Mouse (Mus musculus) embryo, embryonic 9.5 days (tissue): ENCODE data around the gene Traf3ip1.
A peak's percentile ranks its signal among the peaks of the same experiment; 100 is the strongest.
"Not testable (repeated sequence)": the region's sequence is repeated elsewhere in the genome, so short reads cannot be mapped to it uniquely, and the experiment has no call there.

Experiments
- DNase-seq: peaks from one replicate; pipeline ENCODE4 v3.0.0-alpha.2; 2017; ENCODE audit errors: extremely low spot score

Traf3ip1 gene

GRCm38 (mm10) chr1:91466186-91466585, 28.3 kb upstream of the Traf3ip1 start:
- DNase-seq = no peak

- no peak for DNase-seq
Measured at GRCm38 (mm10) chr1:91469888-91470419, 24.5 kb upstream of the Traf3ip1 start.

- not testable (repeated sequence) for DNase-seq
Measured at GRCm38 (mm10) chr1:91478145-91478544, 16.3 kb upstream of the Traf3ip1 start.

GRCm38 (mm10) chr1:91478958-91479357, 15.5 kb upstream of the Traf3ip1 start:
- DNase-seq = no peak

GRCm38 (mm10) chr1:91482616-91483211, 11.7 kb upstream of the Traf3ip1 start:
- DNase-seq = no peak

- DNase-seq = peak; percentile 67
Measured at GRCm38 (mm10) chr1:91483304-91484010, 11.0 kb upstream of the Traf3ip1 start.

GRCm38 (mm10) chr1:91484011-91484346, 10.5 kb upstream of the Traf3ip1 start:
- no peak for DNase-seq

GRCm38 (mm10) chr1:91485422-91485821, 9.0 kb upstream of the Traf3ip1 start:
- no peak for DNase-seq

- DNase-seq = no peak
Measured at GRCm38 (mm10) chr1:91486165-91486564, 8.3 kb upstream of the Traf3ip1 start.

- DNase-seq = no peak
Measured at GRCm38 (mm10) chr1:91490322-91490721, 4.1 kb upstream of the Traf3ip1 start.

GRCm38 (mm10) chr1:91492740-91493139, 1.7 kb upstream of the Traf3ip1 start:
- no peak for DNase-seq

- DNase-seq = no peak
Measured at GRCm38 (mm10) chr1:91493938-91494337, 509 bp upstream of the Traf3ip1 start.

GRCm38 (mm10) chr1:91495321-91495720, 874 bp downstream of the Traf3ip1 start:
- no peak for DNase-seq

GRCm38 (mm10) chr1:91498579-91498978, 4.1 kb downstream of the Traf3ip1 start:
- no peak for DNase-seq

GRCm38 (mm10) chr1:91504615-91505014, 10.2 kb downstream of the Traf3ip1 start:
- DNase-seq = no peak

GRCm38 (mm10) chr1:91514916-91515315, 20.5 kb downstream of the Traf3ip1 start:
- DNase-seq = no peak

- no peak for DNase-seq
Measured at GRCm38 (mm10) chr1:91515642-91516041, 21.2 kb downstream of the Traf3ip1 start.

- DNase-seq = peak; percentile 65
Measured at GRCm38 (mm10) chr1:91523759-91524158, 29.3 kb downstream of the Traf3ip1 start.

GRCm38 (mm10) chr1:91525838-91526237, 31.4 kb downstream of the Traf3ip1 start:
- no peak for DNase-seq

- DNase-seq = no peak
Measured at GRCm38 (mm10) chr1:91530166-91530565, 35.7 kb downstream of the Traf3ip1 start.

GRCm38 (mm10) chr1:91532243-91532642, 37.8 kb downstream of the Traf3ip1 start:
- DNase-seq = no peak

- no peak for DNase-seq
Measured at GRCm38 (mm10) chr1:91532892-91533291, 38.4 kb downstream of the Traf3ip1 start.

GRCm38 (mm10) chr1:91533483-91533882, 39.0 kb downstream of the Traf3ip1 start:
- DNase-seq = no peak
